Mouse (Mus musculus): ENCODE data around the gene Sec14l1. TPM values are rescaled to one million over a fixed set of nuclear protein-coding genes. Genes with fewer than 3 reads are reported as not detected.

Gene Sec14l1
- polyA plus RNA-seq, 1 experiment = 133 TPM

GRCm38 (mm10) chr11:117138795-117139463 is 24.0 kb downstream of the Sec14l1 start:
- no peak overlapping the region for H3K4me3 ChIP-seq (ENCODE audit: control insufficient read depth, low read depth, low read length)
- H3K27me3 ChIP-seq (ENCODE audit: control insufficient read depth, insufficient read depth, low read length) = no peaks in the 10 kb centered on the region
- no peak overlapping the region for H3K27ac ChIP-seq (ENCODE audit: control insufficient read depth, insufficient read depth, low read depth, low read length)
- H3K4me1 ChIP-seq (ENCODE audit: control insufficient read depth, insufficient read depth, low read length) = peaks cover 8% of the 10 kb centered on the region
- H3K36me3 ChIP-seq (ENCODE audit: control insufficient read depth, insufficient read depth, low read length) = no peaks in the 10 kb centered on the region
- TF ChIP-seq CTCF (IDR thresholded peaks at IDR 0.05; ENCODE audit: control insufficient read depth, insufficient read depth, insufficient replicate concordance, low read depth, low read length) (no peak), POLR2A (IDR thresholded peaks at IDR 0.05; ENCODE audit: control insufficient read depth, low read depth, low read length) (no peak)

- Histone ChIP-seq H3K4me1 (ENCODE audit: control insufficient read depth, insufficient read depth, low read length) (peaks cover 5% of the 10 kb centered on the region), H3K36me3 (ENCODE audit: control insufficient read depth, insufficient read depth, low read length) (no peaks in the 10 kb centered on the region), H3K27ac (ENCODE audit: control insufficient read depth, insufficient read depth, low read depth, low read length) (no peak overlapping the region), H3K27me3 (ENCODE audit: control insufficient read depth, insufficient read depth, low read length) (no peaks in the 10 kb centered on the region), H3K4me3 (ENCODE audit: control insufficient read depth, low read depth, low read length) (no peak overlapping the region)
- TF ChIP-seq CTCF (IDR thresholded peaks at IDR 0.05; ENCODE audit: control insufficient read depth, insufficient read depth, insufficient replicate concordance, low read depth, low read length) (no peak), POLR2A (IDR thresholded peaks at IDR 0.05; ENCODE audit: control insufficient read depth, low read depth, low read length) (no peak)
These were observed 26.5 kb downstream of the Sec14l1 start for GRCm38 (mm10) chr11:117141376-117142001.

GRCm38 (mm10) chr11:117142507-117142906 is 27.5 kb downstream of the Sec14l1 start:
- no peak for TF ChIP-seq CTCF (IDR thresholded peaks at IDR 0.05; ENCODE audit: control insufficient read depth, insufficient read depth, insufficient replicate concordance, low read depth, low read length)
- no peak overlapping the region for H3K27ac ChIP-seq (ENCODE audit: control insufficient read depth, insufficient read depth, low read depth, low read length)
- no peak overlapping the region for H3K4me3 ChIP-seq (ENCODE audit: control insufficient read depth, low read depth, low read length)
- H3K4me1 ChIP-seq (ENCODE audit: control insufficient read depth, insufficient read depth, low read length) = no peaks in the 10 kb centered on the region; the same call in 1 of the 2 replicates
- H3K27me3 ChIP-seq (ENCODE audit: control insufficient read depth, insufficient read depth, low read length) = no peaks in the 10 kb centered on the region
- H3K36me3 ChIP-seq (ENCODE audit: control insufficient read depth, insufficient read depth, low read length) = no peaks in the 10 kb centered on the region

GRCm38 (mm10) chr11:117145451-117146117 is 30.6 kb downstream of the Sec14l1 start:
- TF ChIP-seq POLR2A (IDR thresholded peaks at IDR 0.05; ENCODE audit: control insufficient read depth, low read depth, low read length) (no peak), CTCF (IDR thresholded peaks at IDR 0.05; ENCODE audit: control insufficient read depth, insufficient read depth, insufficient replicate concordance, low read depth, low read length) (0 out of 2 replicates have a peak, but pooled peaks have one; percentile 3)
- Histone ChIP-seq H3K4me1 (ENCODE audit: control insufficient read depth, insufficient read depth, low read length) (no peaks in the 10 kb centered on the region), H3K36me3 (ENCODE audit: control insufficient read depth, insufficient read depth, low read length) (no peaks in the 10 kb centered on the region; the same call in none of the 2 replicates), H3K27ac (ENCODE audit: control insufficient read depth, insufficient read depth, low read depth, low read length) (no peak overlapping the region), H3K27me3 (ENCODE audit: control insufficient read depth, insufficient read depth, low read length) (no peaks in the 10 kb centered on the region), H3K4me3 (ENCODE audit: control insufficient read depth, low read depth, low read length) (no peak overlapping the region)

GRCm38 (mm10) chr11:117146118-117146506 is 31.1 kb downstream of the Sec14l1 start:
- TF ChIP-seq POLR2A (IDR thresholded peaks at IDR 0.05; ENCODE audit: control insufficient read depth, low read depth, low read length) (no peak), CTCF (IDR thresholded peaks at IDR 0.05; ENCODE audit: control insufficient read depth, insufficient read depth, insufficient replicate concordance, low read depth, low read length) (no peak)
- Histone ChIP-seq H3K4me3 (ENCODE audit: control insufficient read depth, low read depth, low read length) (no peak overlapping the region), H3K27me3 (ENCODE audit: control insufficient read depth, insufficient read depth, low read length) (no peaks in the 10 kb centered on the region), H3K36me3 (ENCODE audit: control insufficient read depth, insufficient read depth, low read length) (no peaks in the 10 kb centered on the region; the same call in none of the 2 replicates), H3K4me1 (ENCODE audit: control insufficient read depth, insufficient read depth, low read length) (no peaks in the 10 kb centered on the region), H3K27ac (ENCODE audit: control insufficient read depth, insufficient read depth, low read depth, low read length) (no peak overlapping the region)

GRCm38 (mm10) chr11:117146776-117147536 is 32.0 kb downstream of the Sec14l1 start:
- H3K27ac ChIP-seq (ENCODE audit: control insufficient read depth, insufficient read depth, low read depth, low read length) = no peak overlapping the region
- H3K4me3 ChIP-seq (ENCODE audit: control insufficient read depth, low read depth, low read length) = no peak overlapping the region
- no peaks in the 10 kb centered on the region; the same call in none of the 2 replicates for H3K36me3 ChIP-seq (ENCODE audit: control insufficient read depth, insufficient read depth, low read length)
- H3K27me3 ChIP-seq (ENCODE audit: control insufficient read depth, insufficient read depth, low read length) = no peaks in the 10 kb centered on the region
- H3K4me1 ChIP-seq (ENCODE audit: control insufficient read depth, insufficient read depth, low read length) = no peaks in the 10 kb centered on the region
- TF ChIP-seq POLR2A (IDR thresholded peaks at IDR 0.05; ENCODE audit: control insufficient read depth, low read depth, low read length) (no peak), CTCF (IDR thresholded peaks at IDR 0.05; ENCODE audit: control insufficient read depth, insufficient read depth, insufficient replicate concordance, low read depth, low read length) (no peak)

Measured in testis, adult 2 months (tissue).